Mouse (Mus musculus) yolk sac, embryonic 10.5 days (tissue): ENCODE data around the gene Sik1.

Source experiments
- DNase-seq: peaks from one replicate; pipeline ENCODE4 v3.0.0-alpha.2; 2017; ENCODE audit warnings: low spot score

The Sik1 gene

GRCm38 (mm10) chr17:31854770-31855596 lies 621 bp downstream of the Sik1 start:
- no peak for DNase-seq

GRCm38 (mm10) chr17:31853448-31854188 lies 2.0 kb downstream of the Sik1 start:
- no peak for DNase-seq

- peak; percentile 87 for DNase-seq
Observed at GRCm38 (mm10) chr17:31852782-31853447, 2.7 kb downstream of the Sik1 start.

- DNase-seq = no peak
Observed at GRCm38 (mm10) chr17:31851816-31852476, 3.7 kb downstream of the Sik1 start.

- DNase-seq = no peak
Observed at GRCm38 (mm10) chr17:31850457-31850980, 5.1 kb downstream of the Sik1 start.

- DNase-seq = no peak
Observed at GRCm38 (mm10) chr17:31846970-31847369, 8.6 kb downstream of the Sik1 start.

GRCm38 (mm10) chr17:31846352-31846751 lies 9.3 kb downstream of the Sik1 start:
- no peak for DNase-seq

- DNase-seq = no peak
Observed at GRCm38 (mm10) chr17:31843891-31844290, 11.7 kb downstream of the Sik1 start.

GRCm38 (mm10) chr17:31842930-31843822 lies 12.4 kb downstream of the Sik1 start:
- DNase-seq = no peak

GRCm38 (mm10) chr17:31841842-31842611 lies 13.6 kb downstream of the Sik1 start:
- DNase-seq = no peak

- DNase-seq = no peak
Observed at GRCm38 (mm10) chr17:31841453-31841841, 14.2 kb downstream of the Sik1 start.

GRCm38 (mm10) chr17:31840423-31841003 lies 15.1 kb downstream of the Sik1 start:
- DNase-seq = no peak

GRCm38 (mm10) chr17:31836772-31837171 lies 18.8 kb downstream of the Sik1 start:
- no peak for DNase-seq

GRCm38 (mm10) chr17:31836264-31836607 lies 19.4 kb downstream of the Sik1 start:
- DNase-seq = no peak

- DNase-seq = no peak
Observed at GRCm38 (mm10) chr17:31835528-31836263, 19.9 kb downstream of the Sik1 start.

- no peak for DNase-seq
Observed at GRCm38 (mm10) chr17:31834320-31835065, 21.1 kb downstream of the Sik1 start.

GRCm38 (mm10) chr17:31833752-31834151 lies 21.9 kb downstream of the Sik1 start:
- no peak for DNase-seq

GRCm38 (mm10) chr17:31832577-31832964 lies 23.0 kb downstream of the Sik1 start:
- no peak for DNase-seq
